Mouse (Mus musculus) adrenal gland (tissue): ENCODE measurements around the gene Stk24.

Experiments
- intact Hi-C: fragments of 180-260 bp; cut with DNase I; formaldehyde crosslinking; loops from one replicate; pipeline ENCODE4 v1.15.1; 2025

Gene Stk24

GRCm38 (mm10) chr14:121383801-121384200 lies 4.0 kb upstream of the Stk24 start:
- intact Hi-C loops: loop anchor here (5.0 kb wide), 1 partner anchor 38 kb away; no protein-coding TSS in a partner anchor

GRCm38 (mm10) chr14:121379116-121379826 lies 540 bp downstream of the Stk24 start:
- intact Hi-C loops: loop anchor here (5.0 kb wide), 2 partner anchors 37 to 73 kb away; no protein-coding TSS in a partner anchor

- intact Hi-C loops: loop anchor here (5.0 kb wide), 2 partner anchors 36 to 74 kb away; no protein-coding TSS in a partner anchor
Observed at GRCm38 (mm10) chr14:121378243-121379115, 1.3 kb downstream of the Stk24 start.

- intact Hi-C loops: loop anchor here (5.0 kb wide), 2 partner anchors 34 to 76 kb away; no protein-coding TSS in a partner anchor
Observed at GRCm38 (mm10) chr14:121376566-121376965, 3.2 kb downstream of the Stk24 start.

- intact Hi-C loops: loop anchor here (5.0 kb wide), 1 partner anchor 87 kb away; no protein-coding TSS in a partner anchor
Observed at GRCm38 (mm10) chr14:121373901-121374300, 5.9 kb downstream of the Stk24 start.

GRCm38 (mm10) chr14:121373020-121373419 lies 6.8 kb downstream of the Stk24 start:
- intact Hi-C loops: loop anchor here (5.0 kb wide), 1 partner anchor 86 kb away; no protein-coding TSS in a partner anchor

GRCm38 (mm10) chr14:121371911-121372820 lies 7.6 kb downstream of the Stk24 start:
- intact Hi-C loops: loop anchor here (5.0 kb wide), 1 partner anchor 85 kb away; no protein-coding TSS in a partner anchor

GRCm38 (mm10) chr14:121369385-121369784 lies 10.4 kb downstream of the Stk24 start:
- intact Hi-C loops: no loop called here

GRCm38 (mm10) chr14:121368108-121368705 lies 11.6 kb downstream of the Stk24 start:
- intact Hi-C loops: no loop called here

GRCm38 (mm10) chr14:121365991-121366728 lies 13.7 kb downstream of the Stk24 start:
- intact Hi-C loops: no loop called here

- intact Hi-C loops: no loop called here
Observed at GRCm38 (mm10) chr14:121365390-121365789, 14.4 kb downstream of the Stk24 start.

GRCm38 (mm10) chr14:121364282-121364681 lies 15.5 kb downstream of the Stk24 start:
- intact Hi-C loops: no loop called here

GRCm38 (mm10) chr14:121361319-121362114 lies 18.3 kb downstream of the Stk24 start:
- intact Hi-C loops: no loop called here

GRCm38 (mm10) chr14:121359850-121360249 lies 20.0 kb downstream of the Stk24 start:
- intact Hi-C loops: no loop called here

- intact Hi-C loops: no loop called here
Observed at GRCm38 (mm10) chr14:121359015-121359414, 20.8 kb downstream of the Stk24 start.

GRCm38 (mm10) chr14:121358327-121358726 lies 21.5 kb downstream of the Stk24 start:
- intact Hi-C loops: no loop called here

- intact Hi-C loops: no loop called here
Observed at GRCm38 (mm10) chr14:121356336-121356862, 23.4 kb downstream of the Stk24 start.

- intact Hi-C loops: no loop called here
Observed at GRCm38 (mm10) chr14:121355732-121356131, 24.1 kb downstream of the Stk24 start.
